Mouse (Mus musculus): ENCODE data around the gene 1700024P04Rik. TPM values are rescaled to one million over a fixed set of nuclear protein-coding genes. Genes with fewer than 3 reads are reported as not detected.

Gene 1700024P04Rik
- not detected in 2 replicates for polyA plus RNA-seq (2012; rRNA removed)

DNA sequence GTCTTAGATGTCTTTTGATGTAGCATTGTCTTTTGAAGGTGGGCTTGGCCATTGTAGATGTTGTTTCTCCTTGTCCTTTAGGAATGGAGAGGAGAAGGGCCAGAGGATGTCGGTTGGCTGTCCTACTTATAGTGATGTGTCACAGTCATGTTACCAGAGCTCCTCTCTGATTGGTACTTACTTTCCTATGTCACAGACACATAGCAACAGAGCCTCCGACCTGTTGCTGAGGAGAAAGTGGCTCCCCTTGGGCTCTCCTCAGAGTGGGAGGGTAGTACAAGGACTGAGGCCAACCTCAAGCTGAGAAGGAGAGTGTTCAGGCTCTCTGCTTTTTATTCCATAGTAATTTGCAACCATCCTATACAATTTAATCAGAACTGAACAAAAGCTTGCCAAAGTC, at the start of gene 1700024P04Rik:
TSS of gene 1700024P04Rik (minus strand) at position 101 of the 400 bp plus-strand sequence.
- no peak for DNase-seq
- TF ChIP-seq POLR2A (IDR thresholded peaks at IDR 0.05; ENCODE audit: borderline replicate concordance, extremely low read depth, low read depth, low read length), result no peak
- TF ChIP-seq CTCF (IDR thresholded peaks at IDR 0.05; ENCODE audit: insufficient read depth, low read length), result no peak
- 64% methylated on average over 2 of the region's 2 CpGs for WGBS
- Histone ChIP-seq H3K4me1 (ENCODE audit: control insufficient read depth, insufficient read depth, low read length) (no peaks in the 10 kb centered on the region), H3K4me3 (replicated peaks; ENCODE audit: extremely low read depth, low read depth, low read length) (no peak within 1 kb of the TSS)

DNA sequence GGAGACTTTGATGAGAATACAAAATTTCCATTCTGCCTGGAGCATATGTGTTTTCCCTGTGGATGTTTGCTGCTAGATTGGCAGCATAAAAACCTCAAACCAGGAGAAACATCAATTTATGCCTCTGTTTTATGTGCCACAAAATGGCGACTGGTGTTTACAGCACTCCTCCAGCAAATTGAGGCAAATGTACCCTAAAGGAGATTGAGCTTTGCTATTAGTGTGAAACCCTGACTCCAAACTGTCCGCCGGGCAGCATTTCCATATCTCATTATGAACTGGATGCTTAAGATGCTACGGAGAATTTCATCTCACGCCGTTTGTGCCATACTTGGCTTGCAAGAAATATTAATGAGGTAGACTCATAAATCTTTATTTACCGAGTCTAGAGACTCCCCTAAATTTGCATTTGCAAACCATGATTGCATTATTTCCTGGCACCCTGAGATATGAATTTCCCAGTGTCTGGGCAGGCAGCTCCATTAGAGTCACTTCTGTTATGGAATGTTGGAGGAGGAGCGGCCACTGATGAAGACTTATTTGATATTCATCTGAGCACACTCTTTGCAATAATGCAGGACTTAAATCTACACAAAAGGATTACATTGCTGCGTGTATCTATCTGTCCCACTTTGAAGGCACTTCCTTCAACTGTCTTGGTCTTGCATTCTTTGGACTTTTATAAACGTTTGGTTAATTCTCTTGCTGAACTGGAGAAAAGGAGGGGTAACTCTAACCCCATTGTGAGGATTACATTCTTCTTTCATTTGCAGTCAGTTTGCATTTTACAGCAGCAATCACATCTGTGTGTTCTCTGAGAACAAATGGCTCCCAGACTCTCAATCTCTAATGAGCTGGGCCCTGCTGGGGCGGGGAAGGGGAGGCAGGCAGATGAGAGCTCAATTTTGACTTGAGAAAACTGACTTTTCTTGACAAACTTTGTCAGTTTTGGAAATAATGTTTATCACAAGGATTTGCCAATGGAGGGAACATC, 47.2 kb upstream of the 1700024P04Rik start:
- TF ChIP-seq CTCF (IDR thresholded peaks at IDR 0.05; ENCODE audit: insufficient read depth, low read length) (no peak), POLR2A (IDR thresholded peaks at IDR 0.05; ENCODE audit: borderline replicate concordance, extremely low read depth, low read depth, low read length) (no peak)
- 78% methylated on average over 11 of the region's 11 CpGs for WGBS
- Histone ChIP-seq H3K4me3 (replicated peaks; ENCODE audit: extremely low read depth, low read depth, low read length) (no peak overlapping the region), H3K4me1 (ENCODE audit: control insufficient read depth, insufficient read depth, low read length) (no peaks in the 10 kb centered on the region)
- no peak for DNase-seq

DNA sequence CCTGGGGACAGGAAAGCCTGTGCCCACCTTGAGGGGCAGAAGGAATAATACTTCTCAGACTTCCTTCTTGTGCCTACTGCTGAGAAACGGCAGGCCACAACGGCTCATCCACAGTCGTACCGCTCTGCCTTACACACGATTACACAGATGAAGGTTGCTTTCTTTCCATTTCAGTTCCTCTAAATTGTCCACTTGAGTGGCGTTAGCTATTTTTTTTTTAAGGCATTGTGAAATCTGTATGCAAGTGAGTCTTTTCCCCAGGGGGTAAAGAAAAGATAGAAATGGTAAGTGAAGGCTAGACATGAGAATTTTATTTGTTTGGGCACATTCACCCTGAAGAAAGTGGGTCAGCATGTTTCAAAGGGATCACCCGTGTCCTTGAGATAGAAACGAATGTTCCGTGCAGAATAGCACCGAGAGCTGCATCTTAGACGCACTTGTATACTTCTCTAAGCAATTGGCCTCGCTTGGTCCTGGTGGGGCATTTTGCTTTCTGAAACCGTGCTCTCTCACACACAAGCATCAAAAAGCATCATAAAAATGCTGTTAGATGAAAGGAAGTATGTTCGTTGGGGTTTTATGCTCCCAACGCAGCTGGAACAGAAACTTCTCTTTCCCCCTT, 46.3 kb upstream of the 1700024P04Rik start:
- H3K4me1 ChIP-seq (ENCODE audit: control insufficient read depth, insufficient read depth, low read length), result no peaks in the 10 kb centered on the region
- H3K4me3 ChIP-seq (replicated peaks; ENCODE audit: extremely low read depth, low read depth, low read length), result no peak overlapping the region
- WGBS, result 66% methylated on average over 15 of the region's 15 CpGs
- TF ChIP-seq POLR2A (IDR thresholded peaks at IDR 0.05; ENCODE audit: borderline replicate concordance, extremely low read depth, low read depth, low read length) (no peak), CTCF (IDR thresholded peaks at IDR 0.05; ENCODE audit: insufficient read depth, low read length) (no peak)
- DNase-seq, result no peak

DNA sequence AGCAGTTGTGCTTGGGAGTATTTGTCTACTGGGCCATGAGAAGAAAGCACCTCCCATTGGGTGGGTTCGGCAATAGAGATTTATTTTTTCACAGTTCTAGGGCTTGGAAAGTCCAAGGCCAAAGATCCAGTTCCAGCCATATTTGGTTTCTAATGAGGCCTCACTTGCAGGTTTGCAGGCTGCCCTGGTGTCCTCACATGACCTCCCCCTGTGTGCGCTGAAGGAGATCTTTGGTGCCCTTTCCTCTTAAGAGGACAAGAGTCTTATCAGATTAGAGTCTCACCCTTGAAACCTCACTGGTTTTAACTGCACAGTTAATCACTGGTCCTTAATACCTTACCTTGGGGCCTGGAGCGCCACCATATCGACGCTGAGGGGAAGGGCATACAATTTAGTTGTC, 40.9 kb upstream of the 1700024P04Rik start:
- no peak for DNase-seq
- TF ChIP-seq CTCF (IDR thresholded peaks at IDR 0.05; ENCODE audit: insufficient read depth, low read length) (no peak), POLR2A (IDR thresholded peaks at IDR 0.05; ENCODE audit: borderline replicate concordance, extremely low read depth, low read depth, low read length) (no peak)
- Histone ChIP-seq H3K4me3 (replicated peaks; ENCODE audit: extremely low read depth, low read depth, low read length) (no peak overlapping the region), H3K4me1 (ENCODE audit: control insufficient read depth, insufficient read depth, low read length) (no peaks in the 10 kb centered on the region)
- 75% methylated on average over 5 of the region's 5 CpGs for WGBS

DNA sequence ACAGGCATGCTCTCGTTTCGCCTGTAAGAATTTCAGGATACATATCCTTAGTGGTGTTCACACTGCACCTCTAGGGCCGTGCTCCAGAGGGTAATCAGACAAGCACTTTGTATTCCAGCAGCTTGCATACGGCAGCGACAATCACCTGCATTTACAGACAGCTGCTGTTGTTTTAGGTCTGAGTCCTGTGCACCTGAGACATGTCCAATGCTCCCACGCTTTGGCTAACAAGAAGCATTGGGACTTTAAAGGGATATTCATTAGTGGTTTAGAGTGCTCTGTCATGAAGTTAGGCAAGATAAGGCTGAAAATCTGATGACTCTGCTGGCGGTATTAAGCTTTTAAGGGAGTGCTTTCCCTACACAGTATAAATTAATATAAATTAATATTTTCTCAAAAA, 37.7 kb upstream of the 1700024P04Rik start:
- WGBS, result 83% methylated on average over 7 of the region's 7 CpGs
- Histone ChIP-seq H3K4me3 (replicated peaks; ENCODE audit: extremely low read depth, low read depth, low read length) (no peak overlapping the region), H3K4me1 (ENCODE audit: control insufficient read depth, insufficient read depth, low read length) (no peaks in the 10 kb centered on the region)
- TF ChIP-seq CTCF (IDR thresholded peaks at IDR 0.05; ENCODE audit: insufficient read depth, low read length) (no peak), POLR2A (IDR thresholded peaks at IDR 0.05; ENCODE audit: borderline replicate concordance, extremely low read depth, low read depth, low read length) (no peak)
- DNase-seq, result no peak

DNA sequence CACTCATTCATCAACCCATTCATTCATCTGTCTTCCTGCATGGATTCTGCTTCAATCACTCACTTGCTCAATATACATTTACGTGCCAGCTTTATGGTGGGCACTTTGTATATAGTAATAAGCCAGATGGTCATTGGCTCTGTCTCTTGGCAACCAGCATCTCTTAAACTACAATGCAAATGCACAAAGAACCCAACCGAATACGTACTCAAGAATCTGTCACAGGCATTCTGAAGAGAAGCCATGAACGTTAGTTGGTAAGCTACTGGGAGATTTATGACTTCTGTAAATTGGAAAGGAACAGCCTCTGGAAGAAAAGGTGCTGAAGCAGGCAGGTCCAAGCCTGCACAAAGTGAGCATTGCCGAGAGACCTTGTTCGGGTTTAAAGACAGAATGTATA, 36.8 kb upstream of the 1700024P04Rik start:
- no peak for TF ChIP-seq CTCF (IDR thresholded peaks at IDR 0.05; ENCODE audit: insufficient read depth, low read length)
- no peak for TF ChIP-seq POLR2A (IDR thresholded peaks at IDR 0.05; ENCODE audit: borderline replicate concordance, extremely low read depth, low read depth, low read length)
- Histone ChIP-seq H3K4me1 (ENCODE audit: control insufficient read depth, insufficient read depth, low read length) (no peaks in the 10 kb centered on the region), H3K4me3 (replicated peaks; ENCODE audit: extremely low read depth, low read depth, low read length) (no peak overlapping the region)
- 79% methylated on average over 6 of the region's 6 CpGs for WGBS
- no peak for DNase-seq

DNA sequence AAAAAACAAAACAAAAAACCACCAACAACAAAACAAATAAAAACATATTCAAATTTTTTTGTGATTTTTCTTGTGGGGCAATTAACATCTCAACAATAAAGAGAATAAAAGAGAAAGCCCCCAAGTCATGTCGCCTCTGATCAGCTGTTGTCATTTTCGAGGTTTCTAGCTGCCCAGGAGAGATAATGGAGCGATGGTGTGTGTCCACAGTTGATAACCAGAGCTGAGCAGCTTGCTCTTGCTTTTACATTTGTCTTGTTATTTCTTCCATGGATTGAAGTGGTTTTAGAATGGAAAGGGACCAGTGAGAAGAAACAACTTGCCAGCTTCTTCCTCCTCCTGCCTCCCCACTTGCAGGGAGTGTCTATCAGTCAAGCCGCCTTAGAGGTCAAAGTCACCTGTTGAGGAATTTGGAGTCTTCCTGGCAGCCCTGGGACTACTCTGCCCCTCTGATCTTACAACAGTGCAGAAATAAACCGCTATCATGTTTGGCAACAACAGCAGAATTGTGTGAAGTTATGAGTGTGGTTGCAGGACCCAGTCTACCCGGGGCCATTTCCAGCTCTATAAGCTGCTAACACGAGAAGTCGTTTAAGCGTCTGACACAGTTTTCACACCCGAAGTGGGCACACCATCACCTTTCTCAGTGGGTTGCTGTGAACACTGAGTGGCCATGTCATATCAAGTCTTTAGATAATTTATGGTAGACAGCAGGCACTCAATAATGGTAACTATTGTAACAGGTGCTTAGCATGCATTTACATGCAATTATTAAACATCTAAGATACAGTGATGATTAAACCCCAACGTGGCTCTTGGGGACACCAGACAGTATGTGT, 35.7 kb upstream of the 1700024P04Rik start:
- no peaks in the 10 kb centered on the region for H3K4me1 ChIP-seq (ENCODE audit: control insufficient read depth, insufficient read depth, low read length)
- TF ChIP-seq POLR2A (IDR thresholded peaks at IDR 0.05; ENCODE audit: borderline replicate concordance, extremely low read depth, low read depth, low read length) (no peak), CTCF (IDR thresholded peaks at IDR 0.05; ENCODE audit: insufficient read depth, low read length) (no peak)
- H3K4me3 ChIP-seq (replicated peaks; ENCODE audit: extremely low read depth, low read depth, low read length), result no peak overlapping the region
- whole genome bisulfite sequencing, result 85% methylated on average over 11 of the region's 11 CpGs
- DNase-seq, result no peak

DNA sequence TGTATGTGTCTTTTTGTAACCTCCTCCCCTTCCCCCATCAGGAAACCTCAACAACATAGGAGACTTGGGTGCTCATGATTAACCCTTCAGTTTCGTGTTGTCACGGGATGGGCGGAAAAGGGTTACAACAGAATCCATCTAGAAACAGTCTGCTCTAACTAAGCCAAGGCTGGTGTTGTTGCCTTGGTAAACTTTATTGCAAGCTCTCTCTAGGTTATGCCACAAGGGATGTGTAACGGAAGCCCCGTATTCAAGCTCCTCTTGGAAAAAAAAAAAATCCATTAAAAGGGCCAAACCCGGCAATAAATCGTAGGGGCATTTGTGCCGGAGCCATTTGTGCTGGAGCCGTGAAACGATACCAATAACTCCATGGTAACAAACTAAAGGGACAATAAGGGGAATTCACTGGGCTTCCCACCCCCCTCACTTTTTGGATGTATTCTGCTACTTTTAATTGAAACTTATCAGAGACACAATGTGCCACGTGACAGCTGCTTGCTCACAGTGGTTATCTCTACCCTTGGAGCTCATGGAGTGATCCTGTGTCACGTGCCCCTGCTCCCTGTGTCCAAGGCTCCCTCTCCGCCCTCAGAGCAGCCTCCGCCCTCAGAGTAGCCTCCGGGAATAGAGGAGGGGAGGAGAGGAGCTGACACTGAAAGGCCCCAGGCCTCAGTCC, 34.3 kb upstream of the 1700024P04Rik start:
- Histone ChIP-seq H3K4me3 (replicated peaks; ENCODE audit: extremely low read depth, low read depth, low read length) (no peak overlapping the region), H3K4me1 (ENCODE audit: control insufficient read depth, insufficient read depth, low read length) (no peaks in the 10 kb centered on the region)
- no peak for DNase-seq
- WGBS, result 78% methylated on average over 15 of the region's 15 CpGs
- TF ChIP-seq POLR2A (IDR thresholded peaks at IDR 0.05; ENCODE audit: borderline replicate concordance, extremely low read depth, low read depth, low read length) (no peak), CTCF (IDR thresholded peaks at IDR 0.05; ENCODE audit: insufficient read depth, low read length) (no peak)

All from lung, adult 2 months (tissue).